Mouse (Mus musculus): ENCODE data around the gene Whamm.

The Whamm gene

DNA sequence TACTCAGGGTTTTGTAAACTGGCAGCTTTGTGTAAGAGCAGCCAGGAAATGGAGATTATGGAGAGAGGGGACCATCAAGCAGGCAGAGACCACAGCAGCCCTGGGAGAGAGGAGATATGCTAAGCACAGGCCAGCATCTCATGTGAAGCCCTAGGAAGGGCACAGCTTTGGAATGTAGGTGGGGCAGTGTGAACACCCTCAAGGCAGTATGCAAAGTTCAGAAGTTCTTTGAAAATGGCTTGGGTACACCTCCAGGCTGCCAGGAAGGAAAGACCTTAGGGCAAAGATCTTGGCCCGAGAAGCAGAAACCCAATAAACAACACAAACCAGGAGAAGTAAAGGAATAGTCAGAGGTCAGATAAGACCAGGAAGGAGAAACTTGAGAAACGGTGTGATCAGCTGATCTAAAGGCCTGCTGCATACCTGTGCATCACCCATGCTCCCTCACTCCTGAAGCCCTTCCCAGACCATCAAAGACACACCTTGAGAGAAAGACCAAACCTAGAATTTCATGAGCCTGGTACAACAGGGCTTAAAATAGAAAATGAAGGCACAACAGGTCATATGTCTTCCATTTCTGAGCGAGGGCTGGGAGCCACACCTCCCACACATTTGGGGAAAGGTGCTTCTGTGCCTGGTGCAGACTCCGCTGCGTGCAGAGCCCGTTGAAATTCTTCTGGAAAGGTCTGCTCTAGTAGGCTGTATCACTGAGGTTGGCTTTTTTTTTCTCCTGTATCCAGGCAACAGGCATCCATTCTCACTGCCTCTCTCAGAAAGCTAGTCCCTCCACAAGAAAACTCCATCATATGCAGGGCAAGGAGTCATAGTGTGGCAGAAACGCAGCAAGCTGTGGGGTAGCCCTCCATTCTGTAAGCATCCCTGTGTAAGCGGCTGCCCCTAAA, 28.6 kb downstream of the Whamm start:
- no peak for DNase-seq

DNA sequence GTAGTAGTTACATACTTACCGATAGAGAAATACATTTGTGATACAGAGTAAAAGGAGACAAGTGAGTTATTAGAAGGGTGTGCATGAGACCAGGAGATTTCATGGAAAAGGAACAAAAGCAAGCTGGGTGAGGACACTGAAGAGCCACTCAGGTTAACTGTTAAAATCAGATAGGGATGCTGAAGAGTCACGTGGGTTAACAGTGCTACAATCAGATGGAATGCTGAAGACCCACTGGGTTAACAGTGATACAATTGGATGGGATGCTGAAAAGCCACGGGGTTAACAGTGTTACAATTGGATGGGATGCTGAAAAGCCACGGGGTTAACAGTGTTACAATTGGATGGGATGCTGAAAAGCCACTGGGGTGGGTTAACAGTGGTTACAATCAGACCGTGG, 33.9 kb downstream of the Whamm start:
- DNase-seq: no peak

DNA sequence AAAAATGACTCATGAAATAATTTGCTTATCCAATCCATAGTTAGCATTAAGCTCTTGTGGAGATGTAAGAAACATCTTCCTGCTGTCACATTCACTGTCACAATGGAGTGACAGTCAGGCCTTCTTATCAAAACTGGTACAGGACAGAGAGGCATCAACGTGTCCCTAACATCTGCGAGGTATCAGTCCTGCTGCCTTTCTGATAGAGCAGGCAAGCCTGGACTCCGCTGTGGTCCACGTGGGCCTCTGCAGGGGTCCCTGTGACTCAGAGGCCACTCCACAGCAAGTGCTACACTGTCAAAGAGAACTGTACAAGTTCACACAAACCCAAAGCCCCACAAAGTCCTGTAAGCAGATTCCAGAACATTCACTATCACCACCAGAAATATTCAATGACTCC, 34.4 kb downstream of the Whamm start:
- no peak for DNase-seq

DNA sequence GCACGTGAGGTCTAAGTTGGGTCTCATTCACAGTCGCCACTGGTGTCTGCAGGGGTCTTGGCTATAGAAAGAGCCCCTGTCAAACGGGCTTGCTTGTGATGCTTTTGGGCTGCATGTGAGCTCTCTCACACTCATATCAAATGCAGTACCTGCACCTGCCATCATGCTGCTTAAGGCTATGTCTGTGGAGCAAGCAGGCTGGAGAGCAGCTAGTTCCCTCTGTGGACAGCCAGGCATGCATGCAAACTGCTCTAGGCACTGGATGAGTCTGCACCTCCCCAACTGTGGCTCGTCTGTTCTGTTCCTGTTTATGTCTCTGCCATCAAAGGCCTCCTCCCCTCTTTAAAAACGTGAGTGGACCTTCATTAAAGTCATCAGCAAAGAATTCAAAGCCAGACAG, 35.4 kb downstream of the Whamm start:
- no peak for DNase-seq

DNA sequence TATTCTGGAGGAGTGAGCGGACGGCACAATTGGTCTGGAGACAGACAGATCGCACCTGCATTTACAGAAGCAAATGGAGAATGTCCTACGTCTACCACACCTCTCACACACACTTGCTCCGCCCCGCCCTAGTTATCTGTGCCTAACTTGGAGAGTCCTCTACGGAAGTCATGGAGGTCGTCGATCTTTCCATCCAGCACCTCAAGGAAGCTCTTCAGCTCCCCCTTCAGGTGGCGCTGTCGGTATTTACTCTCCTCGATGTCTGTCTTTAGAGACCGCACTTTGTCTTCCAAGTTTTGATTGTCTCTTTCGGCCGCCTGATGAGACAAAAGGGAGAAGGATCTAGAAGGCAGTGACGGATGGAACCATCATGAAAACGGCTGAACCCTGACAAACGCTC, 39.1 kb downstream of the Whamm start:
- DNase-seq: peak; percentile 32

DNA sequence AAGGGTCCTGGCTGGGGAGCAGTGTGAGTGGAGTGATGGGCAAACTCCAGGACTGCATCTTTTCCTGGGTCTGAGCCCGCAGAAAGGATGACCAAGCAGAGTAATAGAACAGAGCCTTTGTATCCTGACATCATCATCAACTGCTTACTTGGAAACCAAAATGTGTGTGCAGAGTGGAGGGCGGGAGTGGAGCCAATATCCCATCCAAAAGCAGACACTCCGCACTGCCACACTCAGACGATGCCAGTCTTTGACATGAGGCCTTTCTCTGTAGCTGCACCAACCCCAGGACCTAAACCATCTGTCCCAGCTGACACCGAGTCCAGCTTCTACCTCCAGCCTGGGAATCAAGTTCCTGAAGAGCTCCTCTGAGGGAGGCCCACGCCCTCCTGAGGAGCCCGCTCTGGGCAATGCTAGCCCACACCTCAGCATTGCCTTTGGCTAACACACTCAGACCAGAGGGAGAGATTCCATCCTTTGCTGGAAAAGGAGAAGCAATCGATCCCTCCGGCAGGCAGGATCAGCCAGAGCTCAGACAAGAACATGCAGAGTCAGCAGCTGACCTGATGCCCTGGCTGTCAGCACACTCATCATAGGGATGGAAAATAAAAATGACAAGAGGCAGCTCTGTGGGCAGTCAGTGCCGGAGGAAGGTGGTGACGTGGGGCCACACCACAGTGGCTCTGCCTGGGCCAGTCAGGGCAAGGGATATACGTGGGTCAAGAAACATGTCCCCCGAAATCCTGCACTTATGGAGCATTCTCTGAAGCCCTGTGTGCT, 42.0 kb downstream of the Whamm start:
- DNase-seq: no peak

DNA sequence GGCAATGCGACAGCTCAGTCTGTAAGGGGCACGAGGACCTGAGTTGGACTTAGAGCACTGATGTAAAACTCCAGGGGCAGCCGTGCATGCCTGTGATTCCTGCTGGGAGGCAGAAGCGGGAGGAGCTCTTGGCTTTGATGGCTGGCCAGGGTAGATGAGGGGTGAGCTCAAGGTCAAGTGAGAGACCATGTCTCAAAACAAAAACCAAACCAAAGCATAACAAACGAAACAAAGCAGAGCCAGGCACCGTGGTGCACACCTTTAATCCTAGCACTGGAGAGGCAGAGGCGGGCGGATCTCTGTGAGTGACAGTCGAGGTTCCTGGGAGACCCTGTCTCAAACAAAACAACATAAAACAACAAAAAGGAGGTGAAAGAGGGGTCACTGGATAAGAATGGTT, 44.0 kb downstream of the Whamm start:
- DNase-seq: no peak

DNA sequence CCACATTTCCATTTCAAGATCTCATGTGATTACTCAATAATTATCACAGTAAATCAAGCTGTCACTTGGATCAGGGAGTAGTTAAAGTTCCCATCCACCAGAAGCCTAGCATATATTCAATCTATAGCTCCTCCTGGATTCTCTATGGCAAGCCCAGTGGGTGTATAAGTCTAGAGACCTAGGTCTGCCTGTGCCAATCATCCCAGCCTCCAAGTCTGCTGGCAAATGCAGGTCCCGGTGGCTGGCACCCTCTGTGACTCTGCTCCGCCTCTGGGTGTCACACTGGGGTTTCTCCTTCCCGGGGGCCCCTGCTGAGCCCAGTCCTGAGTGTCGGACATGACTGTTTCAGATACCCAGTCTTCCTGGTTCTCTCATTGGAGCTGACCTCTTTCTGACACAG, 51.7 kb downstream of the Whamm start:
- DNase-seq: no peak

DNA sequence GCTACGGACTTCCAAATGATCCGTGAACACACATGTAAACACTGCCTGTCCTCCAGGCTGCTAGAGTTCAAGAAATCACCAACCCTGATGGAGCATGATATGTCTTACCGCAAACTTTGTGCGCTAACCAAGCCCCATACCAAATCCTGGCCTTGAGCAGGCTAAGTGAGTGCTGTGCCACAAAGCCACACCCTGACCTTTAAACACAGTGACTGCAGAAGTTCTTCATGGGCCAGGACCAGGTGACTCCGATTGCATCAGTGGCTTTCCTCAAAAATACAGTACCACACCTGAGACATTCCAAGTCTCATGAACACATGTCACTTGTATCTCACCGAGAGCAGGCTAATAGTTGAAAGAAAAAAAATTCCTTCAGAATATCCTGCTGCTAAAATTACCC, 52.7 kb downstream of the Whamm start:
- no peak for DNase-seq

DNA sequence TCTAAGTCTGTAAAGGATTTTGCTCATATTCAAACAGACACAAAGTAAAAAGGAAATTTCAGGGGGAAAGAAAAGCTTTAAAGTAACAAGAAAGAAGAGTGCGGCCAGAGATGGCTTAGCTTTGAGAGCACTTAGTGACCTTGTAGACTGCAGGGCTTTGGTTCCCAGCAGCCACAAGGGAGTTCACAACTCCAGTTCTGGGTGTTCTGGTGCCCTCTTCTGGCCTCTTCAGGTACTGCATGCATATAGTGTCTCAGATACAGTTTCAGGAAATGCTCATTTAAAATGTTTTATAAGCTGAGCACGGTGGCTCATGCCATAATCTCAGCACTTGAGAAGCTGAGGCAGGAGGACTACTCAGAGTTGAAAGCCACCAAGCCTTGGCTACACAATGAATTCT, 55.4 kb downstream of the Whamm start:
- peak; percentile 9 for DNase-seq

DNA sequence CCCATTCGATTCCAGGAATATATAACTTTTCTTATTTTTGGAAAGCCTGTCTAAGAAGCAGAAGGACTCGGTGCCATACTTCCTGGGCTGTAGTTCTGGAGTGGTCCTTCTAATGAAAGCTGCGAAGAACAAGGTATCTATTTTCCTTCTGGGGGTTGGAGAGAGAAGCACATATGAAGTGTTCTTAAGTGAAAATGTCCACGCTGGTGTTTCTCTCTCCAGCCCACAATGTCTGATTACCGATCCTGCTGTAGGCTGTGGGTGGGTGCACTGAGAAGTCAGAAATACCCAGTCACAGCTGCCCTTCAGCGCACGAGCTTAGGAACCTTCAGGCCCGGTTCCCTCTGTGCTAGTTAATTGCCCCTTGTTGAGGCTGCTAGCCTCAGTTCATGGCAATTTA, 60.2 kb downstream of the Whamm start:
- DNase-seq: no peak

DNA sequence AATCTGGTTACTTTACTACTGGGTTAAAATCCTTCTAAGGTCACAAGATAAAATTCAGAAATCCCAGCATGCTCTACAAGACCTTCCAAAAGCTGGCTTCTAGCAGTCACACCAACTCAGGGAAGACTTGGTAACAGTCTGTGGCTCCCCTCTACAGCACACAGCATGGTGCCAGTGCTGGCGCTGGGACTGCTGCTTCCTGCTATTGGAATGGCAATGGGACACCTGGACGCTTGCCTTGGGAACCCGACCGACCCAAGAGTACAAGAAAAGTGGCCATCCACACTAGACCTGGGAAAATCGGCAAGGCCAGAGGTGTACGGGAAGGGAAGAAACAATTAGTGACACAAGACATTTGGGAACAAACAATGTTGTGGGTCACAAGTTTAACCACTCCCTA, 61.5 kb downstream of the Whamm start:
- DNase-seq: no peak

DNA sequence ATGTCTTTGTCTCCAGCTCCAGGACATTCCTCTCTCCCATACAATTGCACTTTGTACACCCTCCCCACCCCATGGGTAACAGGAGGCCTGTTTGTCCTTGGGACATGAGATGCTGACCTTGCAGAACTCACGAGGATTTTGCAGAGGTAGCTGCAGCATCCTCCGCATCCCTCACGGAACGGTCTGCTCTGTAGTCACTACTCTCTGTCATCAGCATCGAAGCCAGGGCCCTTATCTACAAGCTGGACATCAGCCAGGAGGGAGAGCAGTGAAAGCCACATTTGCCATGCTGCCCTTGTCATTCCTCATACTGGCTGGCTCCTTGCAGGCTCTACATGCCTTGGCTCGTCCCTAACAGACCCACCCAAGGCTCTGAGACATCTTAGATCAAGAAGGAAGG, 70.0 kb downstream of the Whamm start:
- DNase-seq: no peak

DNA sequence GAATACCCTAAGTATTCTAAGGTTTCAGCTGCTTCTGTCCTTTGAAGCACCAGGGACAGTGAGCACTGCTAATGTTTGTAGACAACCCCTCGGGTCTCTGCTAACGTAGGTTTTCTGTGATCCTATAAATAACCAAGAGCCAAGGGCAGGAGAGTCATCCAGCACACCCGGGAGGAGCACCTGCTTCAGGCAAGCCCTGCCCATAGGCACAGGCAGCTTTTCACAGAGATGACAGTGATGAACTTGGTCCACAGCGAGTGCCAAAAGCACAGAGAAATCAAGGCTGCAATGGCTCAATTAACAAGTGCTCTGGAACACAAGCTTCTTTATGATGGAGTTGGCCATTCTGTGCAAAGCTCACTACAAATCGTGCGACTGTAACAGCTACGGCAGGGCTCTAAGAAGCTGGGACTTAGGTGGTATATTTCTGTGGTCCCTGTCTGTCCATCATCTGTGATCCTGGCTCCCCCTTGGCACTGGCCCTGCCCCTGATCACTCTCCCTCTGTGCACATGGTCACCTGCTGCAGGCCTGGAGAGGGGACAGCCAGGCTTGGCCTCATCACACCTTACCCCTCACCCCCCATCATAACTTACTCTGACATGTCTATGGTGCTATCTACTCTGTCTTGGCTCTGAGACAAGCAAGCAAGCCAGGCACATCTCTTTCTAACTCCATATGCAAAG, 73.6 kb downstream of the Whamm start:
- DNase-seq: no peak
